Mouse (Mus musculus) liver, postnatal 0 days (tissue): ENCODE results near the gene Mum1.

Experiments used
- CTCF ChIP-seq: sonication (generic); IDR thresholded peaks from 2 replicates; pipeline ENCODE4 v1.5.1; 2016; ENCODE audit warnings: antibody characterized with exemption, low read depth
- EP300 ChIP-seq: IDR thresholded peaks from 2 replicates; pipeline ENCODE4 v1.6.1; 2016; ENCODE audit warnings: antibody characterized with exemption, low read depth, mild to moderate bottlenecking

DNA sequence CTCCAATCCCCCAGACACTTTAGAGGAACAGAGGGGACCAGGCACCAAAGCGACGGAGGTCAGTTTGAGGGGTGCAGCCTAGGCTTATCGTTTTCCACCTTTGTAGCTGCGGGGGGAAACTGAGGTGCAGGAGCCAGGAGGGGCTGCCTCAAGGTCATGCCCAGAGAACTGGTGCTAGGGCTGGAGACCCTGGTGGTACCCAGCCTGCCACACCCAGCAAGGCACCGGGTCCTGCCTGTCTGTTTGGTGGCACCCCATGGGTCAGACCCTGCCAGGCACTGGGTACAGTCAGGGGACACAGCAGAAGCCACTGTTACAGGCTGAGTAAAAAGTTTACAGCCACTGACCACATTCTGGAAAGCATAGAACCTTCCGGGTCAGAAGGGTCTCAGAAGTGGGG lies 45.9 kb upstream of the Mum1 start:
- TF ChIP-seq CTCF (no peak), EP300 (no peak)
